Mouse (Mus musculus): ENCODE measurements around the gene Nfia.

DNA sequence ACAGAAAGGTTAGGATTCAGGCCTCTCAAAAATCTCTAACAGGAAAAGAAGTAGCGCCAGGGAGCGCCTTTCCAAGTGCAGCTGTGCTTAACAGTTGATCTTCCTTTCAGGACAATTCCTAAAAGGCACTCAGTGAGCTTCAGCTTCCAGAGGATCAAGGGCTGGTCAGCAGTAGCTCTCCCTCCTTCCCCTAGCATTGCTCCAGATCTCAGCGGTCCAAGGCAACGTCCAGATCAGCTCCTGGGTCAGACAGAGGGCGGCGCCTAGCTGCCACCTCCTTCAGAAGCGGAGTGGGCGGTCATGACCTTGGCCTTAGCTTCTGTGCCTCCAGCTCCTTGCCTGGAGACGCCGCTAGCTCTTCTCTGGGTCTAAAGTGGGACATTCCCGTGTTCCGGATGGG is 18.3 kb upstream of the Nfia start:
- TF ChIP-seq NANOG (IDR thresholded peaks at IDR 0.05; ENCODE audit: borderline replicate concordance, low read length), result no peak
- TF ChIP-seq CTCF (conservative IDR thresholded peaks at IDR 0.05; ENCODE audit: low read length), result no peak
- TF ChIP-seq POU5F1 (IDR thresholded peaks at IDR 0.05; ENCODE audit: borderline replicate concordance, low read length), result no peak
